Mouse (Mus musculus) ES-E14 (cell line): ENCODE results near the gene E2f2.

Experiments
- CHD2 ChIP-seq: IDR thresholded peaks from 2 replicates; pipeline ENCODE4 v1.6.1; 2014; ENCODE audit warnings: mild to moderate bottlenecking, low read depth, low read length, inconsistent platforms
- MAFK ChIP-seq: IDR thresholded peaks from 2 replicates; pipeline ENCODE4 v1.6.1; 2014; ENCODE audit warnings: mild to moderate bottlenecking, low read depth, low read length, inconsistent platforms; ENCODE audit not compliant: insufficient read depth
- ZC3H11A ChIP-seq: IDR thresholded peaks from 2 replicates; pipeline ENCODE4 v1.6.1; 2012; ENCODE audit warnings: low read depth, mild to moderate bottlenecking, inconsistent platforms, low read length, borderline replicate concordance

DNA sequence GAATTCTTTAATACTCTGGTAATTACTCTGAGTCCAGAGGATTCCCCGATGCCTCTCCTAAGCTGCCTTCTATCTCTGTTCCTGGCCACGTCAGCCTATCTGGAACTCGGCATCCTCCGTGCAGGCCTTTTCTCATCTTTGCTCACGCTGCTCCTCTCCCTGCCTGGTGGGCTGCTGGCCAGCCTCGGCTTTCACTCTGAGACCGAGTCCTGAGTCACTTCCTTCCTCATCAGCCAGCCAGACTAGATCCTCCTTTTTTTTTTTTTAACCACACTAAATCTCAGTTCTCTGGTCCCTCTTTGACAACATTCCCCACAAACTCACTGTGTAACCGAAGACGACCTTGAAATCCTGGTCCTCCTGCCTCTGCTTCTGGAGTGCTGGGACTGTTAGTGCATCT lies 13.2 kb downstream of the E2f2 start:
- TF ChIP-seq MAFK = no peak
- no peak for TF ChIP-seq ZC3H11A
- no peak for TF ChIP-seq CHD2
